22 mouse cellular contexts compared by ENCODE assay signal in the genomic region with DNA sequence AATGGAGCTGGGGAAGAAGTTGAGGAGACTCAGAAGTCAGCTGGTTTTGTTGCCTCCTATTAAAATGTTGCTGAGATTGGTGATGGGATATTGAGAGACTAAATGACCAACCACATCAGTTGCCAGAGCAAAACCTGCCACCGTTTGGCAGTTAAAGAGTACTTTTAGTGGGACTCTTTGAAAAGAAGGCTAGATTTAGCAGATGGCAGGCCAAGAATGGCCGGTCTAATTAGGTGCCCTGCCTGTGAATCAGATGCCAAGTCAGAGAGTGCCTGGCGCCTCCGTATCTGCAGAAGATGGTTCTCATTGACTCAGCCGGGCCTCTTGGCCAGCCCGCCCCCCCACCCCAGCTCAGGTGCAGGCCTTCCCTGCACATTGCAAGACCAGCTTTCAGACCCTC.
DNase-seq lines count a peak whose midpoint lies in the region; ATAC-seq and TF ChIP-seq lines count a peak whose summit lies in the region.
"Had no signal": no experiment of that assay in that cellular context is flagged by ENCODE, and none has a peak within 500 bp of the region (broad histone marks: within the 10 kb centered on the region; RNA-seq: fewer than 3 reads in every experiment).

No protein-coding gene starts in this region.

- peaks cover 44% of the 10 kb centered on the region for H3K4me1 ChIP-seq in hindbrain, postnatal 0 days (ENCODE audit: insufficient read depth, low read length)
- peaks cover 51% of the 10 kb centered on the region for H3K4me1 ChIP-seq in hindbrain, embryonic 14.5 days (replicated peaks; ENCODE audit: control insufficient read depth, insufficient read depth, low read length)
- H3K4me1 ChIP-seq in forebrain, embryonic 14.5 days (ENCODE audit: control insufficient read depth, insufficient read depth, low read length), result peaks cover 65% of the 10 kb centered on the region
- peaks cover 21% of the 10 kb centered on the region for H3K4me1 ChIP-seq in kidney, embryonic 14.5 days (ENCODE audit: control insufficient read depth, insufficient read depth, low read length)
- H3K4me1 ChIP-seq: intestine, embryonic 15.5 days had no signal

- DNase-seq in cerebellum, adult 18-20 months, result peak; percentile 32 to 56
- DNase-seq in cerebellum, adult 11 months, result no peak
- DNase-seq in hindbrain, postnatal 0 days (ENCODE audit: low spot score), result peak; percentile 47
- no peak for DNase-seq in hindbrain, embryonic 14.5 days (ENCODE audit: low spot score)
- peak; percentile 85 for DNase-seq in brain, embryonic 14.5 days (ENCODE audit: low read depth)
- peak; percentile 78 for DNase-seq in forebrain, embryonic 14.5 days (ENCODE audit: low spot score)
- DNase-seq in natural killer cell, adult 2 months (ENCODE audit: low spot score in 2 of 2), result no peak
- DNase-seq: adrenal gland, postnatal 36 days; gastrocnemius, postnatal 36 days; kidney, postnatal 36 days; liver, embryonic 13.5 days; lung, embryonic 14.5 days; thymus, adult 2 months; thymus, postnatal 4 days had no signal

- ATAC-seq in hindbrain, postnatal 0 days, result no peak
- no peak for ATAC-seq in hindbrain, embryonic 14.5 days (ENCODE audit: low FRiP score)
- 0 out of 2 replicates have a peak, but pooled peaks have one; percentile 22 for ATAC-seq in forebrain, embryonic 14.5 days
- ATAC-seq in kidney, embryonic 14.5 days (ENCODE audit: low FRiP score, low TSS enrichment), result no peak
- ATAC-seq: intestine, embryonic 15.5 days; midbrain, embryonic 15.5 days had no signal

- H3K27me3 ChIP-seq in hindbrain, postnatal 0 days (ENCODE audit: insufficient read depth, low read length), result no peaks in the 10 kb centered on the region
- H3K27me3 ChIP-seq in hindbrain, embryonic 14.5 days (ENCODE audit: control insufficient read depth, insufficient read depth, low read length), result no peaks in the 10 kb centered on the region
- H3K27me3 ChIP-seq in forebrain, embryonic 14.5 days (replicated peaks; ENCODE audit: control insufficient read depth, insufficient read depth, low read length), result no peaks in the 10 kb centered on the region
- H3K27me3 ChIP-seq in kidney, embryonic 14.5 days (ENCODE audit: control insufficient read depth, insufficient read depth, low read length), result no peaks in the 10 kb centered on the region
- H3K27me3 ChIP-seq: intestine, embryonic 15.5 days; kidney, embryonic 15.5 days; liver, embryonic 13.5 days; megakaryocyte, embryonic 14.5 days; midbrain, embryonic 15.5 days; neural tube, embryonic 15.5 days had no signal

- no peak for TF ChIP-seq POLR2A in brain, embryonic 14.5 days (IDR thresholded peaks at IDR 0.05; ENCODE audit: borderline replicate concordance, extremely low read depth, insufficient read depth, insufficient read length, poor library complexity, severe bottlenecking)

- no peaks in the 10 kb centered on the region for H3K36me3 ChIP-seq in hindbrain, postnatal 0 days (ENCODE audit: insufficient read depth, low read length)
- no peaks in the 10 kb centered on the region for H3K36me3 ChIP-seq in hindbrain, embryonic 14.5 days (replicated peaks; ENCODE audit: control insufficient read depth, insufficient read depth)
- H3K36me3 ChIP-seq in forebrain, embryonic 14.5 days (ENCODE audit: control insufficient read depth, insufficient read depth, low read length), result no peaks in the 10 kb centered on the region
- H3K36me3 ChIP-seq in kidney, embryonic 14.5 days (ENCODE audit: control insufficient read depth, insufficient read depth, low read length), result no peaks in the 10 kb centered on the region
- H3K36me3 ChIP-seq: hindbrain, embryonic 12.5 days; intestine, embryonic 15.5 days; kidney, embryonic 15.5 days; liver, embryonic 13.5 days; midbrain, embryonic 15.5 days; neural tube, embryonic 15.5 days had no signal

- no peaks in the 10 kb centered on the region for H3K9me3 ChIP-seq in hindbrain, postnatal 0 days (ENCODE audit: low read length)
- no peaks in the 10 kb centered on the region for H3K9me3 ChIP-seq in hindbrain, embryonic 14.5 days (ENCODE audit: control insufficient read depth, low read length)
- no peaks in the 10 kb centered on the region for H3K9me3 ChIP-seq in forebrain, embryonic 14.5 days (replicated peaks; ENCODE audit: control insufficient read depth, low read length)
- H3K9me3 ChIP-seq in kidney, embryonic 14.5 days (ENCODE audit: control insufficient read depth, low read length), result no peaks in the 10 kb centered on the region
- H3K9me3 ChIP-seq: hindbrain, embryonic 12.5 days; intestine, embryonic 15.5 days; kidney, embryonic 15.5 days; liver, embryonic 13.5 days; megakaryocyte, embryonic 14.5 days; midbrain, embryonic 15.5 days; neural tube, embryonic 15.5 days had no signal

- no peak overlapping the region for H3K27ac ChIP-seq in hindbrain, postnatal 0 days
- no peak overlapping the region for H3K27ac ChIP-seq in hindbrain, embryonic 14.5 days
- H3K27ac ChIP-seq in forebrain, embryonic 14.5 days (ENCODE audit: low read depth, low read length), result peak overlapping the region; percentile 52; the same call in 1 of the 2 replicates
- H3K27ac ChIP-seq in kidney, embryonic 14.5 days (ENCODE audit: low read depth, low read length), result no peak overlapping the region
- H3K27ac ChIP-seq: hindbrain, embryonic 12.5 days; intestine, embryonic 15.5 days; kidney, embryonic 15.5 days; liver, embryonic 13.5 days; neural tube, embryonic 15.5 days; stomach, postnatal 0 days had no signal

- no peak for TF ChIP-seq CTCF in hindbrain, postnatal 0 days (IDR thresholded peaks at IDR 0.05; ENCODE audit: low read depth)
- no peak for TF ChIP-seq CTCF in brain, embryonic 14.5 days (IDR thresholded peaks at IDR 0.05; ENCODE audit: borderline replicate concordance, extremely low read depth, insufficient read depth, insufficient read length)

- no peak overlapping the region for H3K4me3 ChIP-seq in hindbrain, postnatal 0 days (ENCODE audit: low read length)
- H3K4me3 ChIP-seq in hindbrain, embryonic 14.5 days (replicated peaks; ENCODE audit: low read length), result no peak overlapping the region
- no peak overlapping the region for H3K4me3 ChIP-seq in forebrain, embryonic 14.5 days (ENCODE audit: low read depth, low read length)
- no peak overlapping the region for H3K4me3 ChIP-seq in kidney, embryonic 14.5 days (ENCODE audit: low read length)
- H3K4me3 ChIP-seq: hindbrain, embryonic 12.5 days; intestine, embryonic 15.5 days; kidney, embryonic 15.5 days; liver, embryonic 13.5 days; megakaryocyte, embryonic 14.5 days; midbrain, embryonic 15.5 days; neural tube, embryonic 15.5 days had no signal

- H3K9ac ChIP-seq in hindbrain, postnatal 0 days (replicated peaks; ENCODE audit: low read length), result no peak overlapping the region
- no peak overlapping the region for H3K9ac ChIP-seq in hindbrain, embryonic 14.5 days
- H3K9ac ChIP-seq in forebrain, embryonic 14.5 days (ENCODE audit: low read length), result no peak overlapping the region
- H3K9ac ChIP-seq in kidney, embryonic 14.5 days (ENCODE audit: low read depth, low read length), result no peak overlapping the region
- H3K9ac ChIP-seq: hindbrain, embryonic 12.5 days; intestine, embryonic 15.5 days; kidney, embryonic 15.5 days; liver, embryonic 13.5 days; lung, embryonic 14.5 days; midbrain, embryonic 15.5 days; neural tube, embryonic 15.5 days had no signal

- no peak overlapping the region for H3K4me2 ChIP-seq in hindbrain, postnatal 0 days (ENCODE audit: low read depth, low read length)
- H3K4me2 ChIP-seq in hindbrain, embryonic 14.5 days (replicated peaks), result no peak overlapping the region
- no peak overlapping the region for H3K4me2 ChIP-seq in forebrain, embryonic 14.5 days (ENCODE audit: low read length)
- no peak overlapping the region for H3K4me2 ChIP-seq in kidney, embryonic 14.5 days (replicated peaks; ENCODE audit: low read depth, low read length)
- H3K4me2 ChIP-seq: hindbrain, embryonic 12.5 days; intestine, embryonic 15.5 days; kidney, embryonic 15.5 days; liver, embryonic 13.5 days; lung, embryonic 14.5 days; midbrain, embryonic 15.5 days; neural tube, embryonic 15.5 days had no signal

- WGBS in hindbrain, postnatal 0 days, result 53% methylated on average over 6 of the region's 6 CpGs
- 68% methylated on average over 6 of the region's 6 CpGs for WGBS in hindbrain, embryonic 14.5 days
- WGBS in forebrain, embryonic 14.5 days, result 31% methylated on average over 6 of the region's 6 CpGs
- 92% methylated on average over 6 of the region's 6 CpGs for WGBS in kidney, embryonic 14.5 days

Comparison
In these comparisons a context has a peak if more than half of its experiments do, and no peak if none do; other contexts are left out.
1. DNase-seq: peak in cerebellum, adult 18-20 months (2 of 2), hindbrain, postnatal 0 days (single experiment), brain, embryonic 14.5 days (single experiment) and forebrain, embryonic 14.5 days (single experiment); none in cerebellum, adult 11 months (single experiment), hindbrain, embryonic 14.5 days (single experiment) and natural killer cell, adult 2 months (0 of 2).